Mouse (Mus musculus) thymus, adult 2 months (tissue): ENCODE measurements at regions not wholly inside any gene's neighbourhood (a gene's known extent, or its start where the extent isn't known, plus 50 kb on each side); places are given as distances from the start of the nearest gene placed in this dataset.

Experiments
- DNase-seq: peaks from one replicate; pipeline ENCODE4 v3.0.0; 2021
- H3K27ac ChIP-seq: fragments of 200-500 bp; 2 replicates; pipeline ENCODE4 v1.5.1; 2012; ENCODE audit warnings: low read length, control low read depth; ENCODE audit not compliant: control insufficient read depth, insufficient read depth
- H3K27me3 ChIP-seq: fragments of 200-500 bp; 2 replicates; pipeline ENCODE4 v1.6.1; 2012; ENCODE audit warnings: mild to moderate bottlenecking, low read length, moderate library complexity, mixed read lengths; ENCODE audit not compliant: control insufficient read depth, insufficient read depth
- H3K36me3 ChIP-seq: fragments of 200-500 bp; 2 replicates; pipeline ENCODE4 v1.6.1; 2012; ENCODE audit warnings: mild to moderate bottlenecking, low read length, moderate library complexity; ENCODE audit not compliant: control insufficient read depth, insufficient read depth
- H3K4me1 ChIP-seq: fragments of 200-500 bp; replicated peaks from 2 replicates; pipeline ENCODE4 v1.6.1; 2012; ENCODE audit warnings: low read length; ENCODE audit not compliant: control insufficient read depth, insufficient read depth
- H3K4me3 ChIP-seq: fragments of 200-500 bp; 2 replicates; pipeline ENCODE4 v1.5.1; 2012; ENCODE audit warnings: mild to moderate bottlenecking, low read length, control low read depth, moderate library complexity; ENCODE audit not compliant: control insufficient read depth, insufficient read depth
- CTCF ChIP-seq: fragments of 200-500 bp; IDR thresholded peaks from 2 replicates; pipeline ENCODE4 v1.5.1; 2012; ENCODE audit warnings: mild to moderate bottlenecking, control low read depth, low read length, moderate library complexity, borderline replicate concordance; ENCODE audit not compliant: control insufficient read depth, poor library complexity, insufficient read depth; ENCODE audit errors: extremely low read depth
- POLR2A ChIP-seq: fragments of 200-500 bp; IDR thresholded peaks from 2 replicates; pipeline ENCODE4 v1.6.1; 2012; ENCODE audit warnings: mild to moderate bottlenecking, low read length, control low read depth, moderate library complexity; ENCODE audit not compliant: control insufficient read depth, poor library complexity, insufficient read depth; ENCODE audit errors: extremely low read depth
- whole genome bisulfite sequencing: fragments of 180-500 bp; shearing (Covaris S2); methylation state at CpG from one replicate; pipeline ENCODE4 v1.1.7; 2018; 5-methylcytosine and 5-hydroxymethylcytosine counted together

DNA sequence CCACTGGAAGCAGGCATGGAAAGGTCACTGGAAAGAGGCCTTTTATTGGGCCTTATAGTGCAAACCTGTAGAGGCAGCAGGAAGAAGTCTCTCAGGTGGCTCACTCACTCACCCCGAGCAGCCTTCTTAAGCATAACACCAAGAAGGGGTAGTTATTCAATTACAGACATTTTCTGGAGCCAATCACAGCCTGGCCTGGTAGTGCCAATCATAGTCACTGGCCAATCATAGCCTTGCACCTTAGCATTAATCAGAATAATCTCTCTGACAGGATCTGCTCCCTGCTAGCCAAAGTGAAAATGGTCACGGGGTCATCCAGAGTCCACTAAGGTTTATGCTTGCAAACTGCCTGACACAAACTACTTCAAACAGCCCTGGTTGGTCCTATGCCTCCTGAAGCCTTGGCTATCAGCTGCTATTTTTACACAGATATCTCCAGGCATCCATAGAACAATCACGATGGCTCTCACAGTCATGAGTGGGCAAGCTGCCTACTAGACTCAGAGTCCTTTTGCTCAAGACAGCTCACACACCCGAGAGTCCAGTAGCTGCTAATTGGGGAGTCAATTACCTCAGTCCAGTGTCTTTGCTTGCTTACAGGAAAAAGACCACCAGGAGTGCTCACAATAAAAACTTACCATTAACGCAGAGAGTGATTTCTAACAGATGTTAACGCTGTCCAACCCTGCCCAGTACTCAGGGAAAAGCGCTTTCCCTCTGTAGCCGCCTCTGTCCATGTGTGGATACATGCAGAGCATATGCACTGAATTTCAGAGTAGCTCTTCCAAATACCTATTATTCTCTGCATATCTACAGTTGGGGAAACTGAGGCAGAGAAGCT lies 234.1 kb downstream of the Rybp start:
- DNase-seq = no peak
- Histone ChIP-seq H3K36me3 (no peaks in the 10 kb centered on the region), H3K4me3 (no peak overlapping the region), H3K4me1 (no peaks in the 10 kb centered on the region), H3K27me3 (no peaks in the 10 kb centered on the region), H3K27ac (no peak overlapping the region)
- TF ChIP-seq CTCF (no peak), POLR2A (no peak)
- 94% methylated on average over 8 of the region's 8 CpGs for WGBS

DNA sequence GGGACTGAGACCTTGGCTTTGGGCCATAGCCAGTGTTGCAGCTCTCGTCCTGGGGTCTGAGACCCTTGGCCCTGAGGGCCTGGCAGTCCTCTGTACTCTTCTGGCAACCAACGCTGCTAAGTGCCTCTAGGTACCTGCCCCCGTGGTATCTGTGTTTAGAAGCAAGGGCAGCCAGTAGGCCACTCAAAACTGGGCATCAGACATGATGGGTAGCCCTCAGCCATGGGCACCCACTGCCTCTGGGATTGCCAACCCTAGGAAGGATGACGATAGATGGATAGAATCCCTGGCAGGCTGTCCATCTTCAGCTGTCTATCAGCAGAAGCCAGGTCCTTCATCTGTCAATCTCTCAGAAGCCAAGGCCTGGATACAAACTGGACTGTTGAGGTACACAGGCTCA lies 234.9 kb downstream of the Rybp start:
- no peak for DNase-seq
- TF ChIP-seq CTCF (no peak), POLR2A (no peak)
- 96% methylated on average over 4 of the region's 4 CpGs for WGBS
- Histone ChIP-seq H3K36me3 (no peaks in the 10 kb centered on the region), H3K27ac (no peak overlapping the region), H3K4me1 (no peaks in the 10 kb centered on the region), H3K27me3 (no peaks in the 10 kb centered on the region), H3K4me3 (no peak overlapping the region)

DNA sequence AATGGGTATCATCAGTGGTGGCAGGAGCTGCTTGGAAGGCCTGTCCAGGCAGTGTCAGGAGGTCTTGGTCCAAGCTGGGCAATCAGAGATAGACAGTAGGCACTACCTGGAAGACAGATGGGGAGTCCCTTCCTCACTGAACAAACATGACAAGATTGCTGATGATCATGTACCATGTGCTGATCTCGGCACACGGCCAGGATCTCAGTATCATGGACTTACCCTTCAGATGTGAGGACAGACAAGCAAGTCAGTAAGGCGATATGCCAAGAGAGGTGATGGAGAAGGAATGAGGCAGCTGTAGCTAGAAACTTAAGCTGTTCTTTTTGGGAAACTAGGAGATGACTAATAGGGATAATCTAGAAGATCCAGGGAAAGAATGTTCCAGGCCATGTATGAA lies 238.2 kb downstream of the Rybp start:
- Histone ChIP-seq H3K4me3 (no peak overlapping the region), H3K36me3 (no peaks in the 10 kb centered on the region), H3K27ac (no peak overlapping the region), H3K27me3 (no peaks in the 10 kb centered on the region), H3K4me1 (0 out of 2 replicates have a peak, but pooled peaks cover 2% of the 10 kb centered on the region)
- no peak for TF ChIP-seq CTCF
- DNase-seq = no peak
- 95% methylated on average over 3 of the region's 3 CpGs for WGBS

DNA sequence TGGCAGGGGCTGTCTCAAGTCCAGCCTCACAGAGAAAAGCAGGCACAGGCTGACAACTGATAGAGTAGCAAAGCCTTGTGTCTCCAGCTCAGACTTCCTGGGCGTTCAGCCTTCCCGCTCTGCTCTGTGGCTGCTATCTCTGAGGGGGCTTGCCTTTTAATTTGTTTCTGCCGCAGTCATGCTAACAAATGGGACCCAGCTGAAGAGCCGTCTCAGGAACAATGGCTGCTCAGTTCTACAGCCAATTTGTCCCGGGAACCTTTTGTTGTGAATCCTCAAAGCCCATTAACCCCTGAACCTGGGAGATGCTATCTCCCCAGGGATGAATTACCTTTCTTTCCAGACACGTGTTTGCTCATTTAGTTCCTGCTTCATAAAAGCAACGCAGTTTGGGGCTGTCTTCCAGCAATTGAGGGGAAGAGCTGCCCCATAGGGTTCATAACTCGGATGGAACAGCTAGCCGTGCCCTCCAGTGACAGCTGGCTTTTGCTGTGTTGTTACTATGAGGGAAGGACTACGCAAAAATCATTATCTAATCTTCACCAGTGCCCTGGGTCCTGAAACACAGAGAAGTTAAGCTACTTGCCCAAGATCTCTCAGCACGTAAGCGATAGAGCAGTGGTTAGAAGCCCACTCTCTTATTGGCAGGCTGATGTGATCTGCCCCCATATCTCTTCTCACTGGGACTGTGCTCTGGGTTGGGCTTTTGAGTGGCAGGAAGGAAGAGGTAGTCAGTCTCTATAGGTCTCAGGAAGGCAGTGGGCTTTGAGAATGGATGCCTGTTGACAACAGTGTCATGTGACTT lies 240.9 kb downstream of the Rybp start:
- Histone ChIP-seq H3K27me3 (no peaks in the 10 kb centered on the region), H3K36me3 (no peaks in the 10 kb centered on the region), H3K4me3 (no peak overlapping the region), H3K4me1 (0 out of 2 replicates have a peak, but pooled peaks cover 2% of the 10 kb centered on the region), H3K27ac (no peak overlapping the region)
- WGBS = 74% methylated on average over 12 of the region's 12 CpGs
- no peak for DNase-seq
- TF ChIP-seq POLR2A (no peak), CTCF (no peak)

DNA sequence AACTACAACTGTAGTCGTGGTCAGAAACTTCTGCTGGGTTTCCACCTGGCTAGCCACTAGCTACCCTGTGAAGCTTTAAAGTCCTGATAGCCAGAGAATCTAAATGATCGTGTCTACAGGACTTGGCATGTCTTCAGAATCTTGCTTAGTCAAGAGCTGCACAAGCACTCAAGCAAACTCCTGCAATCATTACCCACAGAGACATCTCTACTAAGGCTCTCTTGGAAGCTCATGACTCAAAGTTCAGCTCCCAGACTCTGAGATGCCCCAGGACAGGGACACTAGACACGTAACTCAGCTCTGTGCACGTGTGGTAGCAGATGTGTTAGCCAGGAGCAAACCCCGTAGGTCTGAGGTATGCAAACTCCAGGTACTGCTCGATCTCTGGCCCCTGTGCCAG lies 242.2 kb downstream of the Rybp start:
- H3K4me3 ChIP-seq = no peak overlapping the region
- no peaks in the 10 kb centered on the region for H3K27me3 ChIP-seq
- no peaks in the 10 kb centered on the region for H3K36me3 ChIP-seq
- no peak overlapping the region for H3K27ac ChIP-seq
- TF ChIP-seq CTCF (no peak), POLR2A (no peak)
- WGBS = 89% methylated on average over 6 of the region's 6 CpGs
- H3K4me1 ChIP-seq = 0 out of 2 replicates have a peak, but pooled peaks cover 2% of the 10 kb centered on the region
- no peak for DNase-seq

DNA sequence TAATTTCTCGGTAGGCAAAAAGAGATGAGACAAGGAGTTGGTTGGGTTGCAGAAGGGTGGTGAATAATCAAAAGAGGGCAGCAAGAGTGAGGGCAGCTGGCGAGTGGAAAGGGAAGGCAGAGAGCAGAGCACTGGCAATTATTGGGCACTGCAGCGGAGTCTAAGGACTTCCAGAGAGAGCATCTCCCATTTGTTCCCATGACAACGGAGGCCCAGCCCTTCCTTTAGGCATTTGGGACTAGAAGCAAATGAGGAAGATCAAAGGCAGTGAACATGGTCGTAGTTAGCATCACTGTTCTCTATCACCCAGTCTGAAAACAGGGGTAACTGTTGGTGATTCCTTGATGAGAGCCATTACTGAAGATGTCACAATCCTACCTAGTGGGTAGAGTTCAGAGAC lies 246.1 kb downstream of the Rybp start:
- Histone ChIP-seq H3K36me3 (no peaks in the 10 kb centered on the region), H3K27me3 (no peaks in the 10 kb centered on the region), H3K4me1 (no peaks in the 10 kb centered on the region), H3K27ac (no peak overlapping the region), H3K4me3 (no peak overlapping the region)
- no peak for TF ChIP-seq POLR2A
- 83% methylated on average over 5 of the region's 5 CpGs for WGBS
- no peak for DNase-seq
